Mouse (Mus musculus): ENCODE data around the gene Gnas.

- TF ChIP-seq CTCF (IDR thresholded peaks at IDR 0.05; ENCODE audit: borderline replicate concordance, extremely low read depth, insufficient read depth, insufficient read length) (no peak), POLR2A (IDR thresholded peaks at IDR 0.05; ENCODE audit: borderline replicate concordance, extremely low read depth, insufficient read depth, insufficient read length, poor library complexity, severe bottlenecking) (no peak)
These were observed 32.5 kb downstream of the Gnas start for GRCm38 (mm10) chr2:174316661-174317060.
